Mouse (Mus musculus) adrenal gland, postnatal 25 days (tissue): ENCODE measurements around the gene Myt1l. TPM values are rescaled to one million over a fixed set of nuclear protein-coding genes. Genes with fewer than 3 reads are reported as not detected.

Source experiments
- DNase-seq: peaks from one replicate; pipeline ENCODE4 v3.0.0; 2021; ENCODE audit warnings: mixed read lengths
- total RNA-seq: library from RNA; stranded (reverse); gene quantifications from 2 replicates; pipeline ENCODE4 v1.2.3, GENCODE M21; 2021

Gene Myt1l
- total RNA-seq, 1 experiment from 2014 or later = 2.9 TPM

DNA sequence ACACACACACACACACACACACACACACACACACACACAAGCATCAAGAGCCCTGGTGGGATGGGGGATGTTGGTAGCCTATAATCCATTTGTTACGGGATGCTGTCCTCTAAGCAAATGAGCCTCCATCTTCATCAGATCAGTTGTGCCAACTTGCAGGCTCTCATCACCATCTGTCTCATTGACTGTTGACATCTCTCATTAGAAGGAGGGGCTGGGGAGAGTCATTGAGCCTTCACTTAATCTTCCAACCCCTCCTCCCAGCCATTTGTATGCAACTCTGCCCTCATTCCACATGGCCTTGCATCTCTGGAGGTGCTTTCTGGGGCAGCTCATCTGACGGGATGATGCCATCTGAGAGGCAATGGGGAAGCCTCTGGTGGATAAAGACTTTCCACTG, 200.1 kb downstream of the Myt1l start:
- no peak for DNase-seq

DNA sequence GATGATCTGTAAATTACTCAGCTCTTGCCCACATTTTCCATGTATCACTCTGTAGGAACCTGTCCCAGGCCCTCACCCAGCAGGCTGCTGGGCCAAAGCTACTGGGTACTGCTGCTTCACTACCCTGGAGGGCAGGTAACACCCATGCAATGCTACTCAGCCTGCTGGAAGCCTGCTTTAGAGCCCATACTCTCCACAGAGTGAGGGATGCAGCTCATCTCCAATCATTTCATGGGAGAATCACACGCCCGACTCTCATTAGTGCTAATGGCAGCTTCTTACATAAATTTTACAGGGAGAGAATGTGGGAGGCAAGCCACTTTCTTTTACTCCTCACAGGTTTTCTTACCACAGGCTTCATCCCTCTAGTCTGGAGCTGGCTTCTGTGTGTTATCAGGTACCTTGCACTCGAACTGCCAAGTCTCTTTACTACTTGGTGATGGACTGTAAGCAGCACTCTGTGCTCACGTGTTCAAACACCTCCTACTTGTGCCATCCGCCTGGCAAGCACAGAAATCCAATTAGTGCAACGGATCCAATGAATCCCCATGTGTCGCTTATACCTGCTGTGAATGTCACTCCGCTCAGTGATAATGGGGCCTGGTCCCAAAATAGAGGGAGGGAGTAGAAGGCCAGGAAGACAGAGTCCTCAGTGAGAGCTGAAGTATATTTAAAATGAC, 212.3 kb downstream of the Myt1l start:
- no peak for DNase-seq

DNA sequence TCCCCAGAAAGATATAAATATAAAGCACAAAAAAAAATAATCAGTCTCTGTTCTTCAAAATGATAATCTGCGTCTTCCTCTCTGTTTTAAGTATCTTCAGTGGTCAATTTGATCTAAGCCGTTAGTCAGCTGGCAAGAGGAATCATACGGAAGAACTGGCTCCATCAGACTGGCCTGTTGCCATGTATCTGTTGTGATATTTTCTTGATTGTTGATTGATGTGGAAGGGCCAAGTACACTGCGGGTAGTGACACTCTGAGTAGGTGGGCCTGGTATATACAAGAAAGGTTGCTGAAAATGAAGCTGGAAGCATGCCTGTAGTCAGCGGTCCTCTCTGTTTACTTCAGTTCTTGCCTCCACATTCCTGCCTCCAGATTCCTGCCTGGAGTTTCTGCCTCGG, 213.0 kb downstream of the Myt1l start:
- no peak for DNase-seq

DNA sequence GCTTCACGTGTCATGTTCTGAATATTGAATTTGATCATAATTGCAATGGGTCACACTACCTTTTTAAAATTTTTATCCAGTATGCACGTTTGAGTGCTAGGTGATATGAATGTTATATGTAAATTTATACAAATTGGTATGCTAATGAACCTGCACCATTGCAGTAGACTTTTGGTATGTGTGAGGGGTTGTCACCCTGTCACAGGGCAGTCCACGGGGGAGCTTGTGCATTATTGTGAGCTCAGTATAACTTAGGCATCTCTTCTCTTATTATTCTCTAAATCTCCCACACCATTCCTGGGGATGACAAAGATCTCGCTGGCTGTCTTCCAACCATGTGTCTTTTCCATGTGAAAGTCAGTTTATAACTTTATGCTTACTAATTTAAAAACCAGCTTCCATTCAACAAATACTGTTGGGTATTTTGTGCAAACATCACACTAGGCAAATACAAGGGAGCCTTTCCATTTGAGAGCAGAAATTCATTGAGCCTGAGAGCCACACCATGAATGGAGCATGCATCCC, 222.5 kb downstream of the Myt1l start:
- no peak for DNase-seq

DNA sequence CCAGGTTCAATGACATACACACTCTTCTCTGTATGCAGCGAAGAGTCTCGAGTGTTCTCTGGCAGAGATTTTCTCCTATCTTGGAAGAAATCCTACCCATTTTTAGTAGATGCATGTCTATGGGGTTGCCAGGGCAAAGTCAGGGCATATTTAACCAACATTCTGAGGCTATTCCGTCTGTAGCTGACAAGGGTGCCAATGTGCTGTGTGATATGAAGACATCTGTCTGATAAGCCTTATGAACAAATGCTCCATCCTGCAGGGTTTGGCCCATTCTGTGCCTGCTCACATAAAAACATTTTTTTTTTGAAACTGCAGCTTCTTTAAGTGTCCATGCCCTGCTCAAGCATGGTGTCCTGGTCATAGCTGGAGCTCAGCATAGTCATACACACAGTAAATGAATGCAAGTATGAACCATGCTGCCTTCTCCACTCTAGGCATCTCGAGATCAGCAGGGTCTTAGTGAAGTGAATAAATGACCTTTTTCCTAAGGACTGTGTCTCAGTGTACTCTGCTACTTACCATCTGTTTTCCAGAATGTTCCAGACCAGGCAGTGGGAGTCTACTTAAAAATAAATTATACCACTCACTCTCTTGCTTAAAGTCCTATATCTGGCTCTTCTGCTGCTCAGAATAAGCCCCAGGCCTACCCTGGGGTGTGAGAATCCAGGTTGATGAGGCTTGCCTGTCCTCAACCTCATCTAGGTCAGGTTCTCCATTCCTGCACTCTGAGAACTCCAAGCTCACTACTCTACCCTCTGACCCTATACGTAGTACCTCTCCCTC, 227.1 kb downstream of the Myt1l start:
- DNase-seq = no peak

GRCm38 (mm10) chr12:29755872-29756265, 227.7 kb downstream of the Myt1l start:
- DNase-seq = no peak

DNA sequence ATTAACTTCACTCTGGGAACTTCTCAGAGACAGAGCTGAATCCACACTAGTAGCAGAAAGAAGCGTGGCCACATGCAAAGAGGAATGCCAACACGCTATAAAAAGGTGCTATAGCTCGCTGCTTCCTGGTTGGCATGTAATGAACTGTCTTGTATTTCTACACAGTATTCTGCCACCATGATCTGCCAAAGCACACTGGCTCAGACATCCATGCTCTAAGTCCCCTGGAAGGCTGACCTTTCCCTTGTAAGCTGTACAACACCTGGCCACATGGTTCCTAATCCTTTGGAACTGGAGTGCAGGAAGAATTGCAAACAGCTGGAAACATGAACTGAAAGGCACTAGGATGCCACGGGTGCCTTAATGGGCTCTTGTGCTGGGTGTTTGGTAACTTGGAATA, 232.4 kb downstream of the Myt1l start:
- no peak for DNase-seq

GRCm38 (mm10) chr12:29766158-29766557, 238.0 kb downstream of the Myt1l start:
- DNase-seq = no peak

DNA sequence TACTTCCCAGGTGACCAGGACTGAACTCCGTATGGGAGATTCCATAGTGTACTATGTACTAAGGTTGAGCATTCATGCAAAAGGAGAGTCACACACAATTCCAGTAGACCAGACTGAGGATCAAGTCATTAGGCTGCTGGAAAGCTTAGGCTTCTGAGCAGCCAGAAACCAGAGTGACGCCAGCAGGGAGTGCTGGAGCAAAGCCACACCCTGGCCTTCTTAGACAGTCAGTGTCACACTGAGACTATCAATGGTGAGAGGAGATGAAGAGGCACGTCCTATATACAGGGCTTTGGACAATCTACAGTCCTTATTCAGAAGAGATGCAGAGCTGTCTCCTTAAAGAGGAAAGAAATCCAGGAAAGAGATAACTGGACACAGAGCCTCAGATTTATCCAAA, 243.6 kb downstream of the Myt1l start:
- no peak for DNase-seq

DNA sequence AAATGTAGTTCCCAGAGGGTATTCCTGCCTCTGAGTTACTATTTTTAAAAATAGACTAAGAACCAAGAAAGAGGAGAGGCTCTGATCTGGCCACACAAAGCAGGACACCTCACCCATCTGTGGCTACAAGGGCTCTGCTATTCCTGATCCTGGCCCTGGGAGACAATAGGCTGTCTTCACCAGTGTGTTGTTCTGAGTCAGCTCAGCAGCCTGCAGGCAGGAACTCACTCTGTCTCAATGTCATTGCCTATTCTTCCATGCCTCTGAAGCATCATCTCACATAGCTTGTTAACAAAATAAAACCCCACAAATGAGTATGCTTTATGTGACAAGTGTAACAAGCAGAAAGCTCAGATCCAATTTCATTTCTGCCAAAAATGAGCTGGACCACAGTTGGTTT, 244.2 kb downstream of the Myt1l start:
- DNase-seq = no peak

DNA sequence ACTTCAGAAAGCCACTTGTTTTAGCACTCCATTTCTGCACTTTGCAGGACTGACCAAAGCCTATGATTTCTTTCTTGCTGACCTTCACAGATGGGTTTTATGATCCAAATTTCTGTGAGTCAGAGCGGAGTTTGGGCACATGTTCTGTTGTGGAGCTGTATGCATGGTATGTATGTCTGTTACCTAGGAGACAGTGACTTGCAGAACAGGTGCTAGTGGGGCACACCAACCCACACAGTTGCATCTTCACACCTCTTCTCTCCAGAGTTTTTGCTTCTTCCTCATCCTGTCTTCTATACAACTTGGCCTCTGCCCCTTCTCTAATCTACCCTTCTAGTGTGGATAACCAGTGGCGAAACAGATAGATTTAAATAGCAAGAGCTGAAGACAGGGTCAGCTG, 250.7 kb downstream of the Myt1l start:
- DNase-seq = no peak

DNA sequence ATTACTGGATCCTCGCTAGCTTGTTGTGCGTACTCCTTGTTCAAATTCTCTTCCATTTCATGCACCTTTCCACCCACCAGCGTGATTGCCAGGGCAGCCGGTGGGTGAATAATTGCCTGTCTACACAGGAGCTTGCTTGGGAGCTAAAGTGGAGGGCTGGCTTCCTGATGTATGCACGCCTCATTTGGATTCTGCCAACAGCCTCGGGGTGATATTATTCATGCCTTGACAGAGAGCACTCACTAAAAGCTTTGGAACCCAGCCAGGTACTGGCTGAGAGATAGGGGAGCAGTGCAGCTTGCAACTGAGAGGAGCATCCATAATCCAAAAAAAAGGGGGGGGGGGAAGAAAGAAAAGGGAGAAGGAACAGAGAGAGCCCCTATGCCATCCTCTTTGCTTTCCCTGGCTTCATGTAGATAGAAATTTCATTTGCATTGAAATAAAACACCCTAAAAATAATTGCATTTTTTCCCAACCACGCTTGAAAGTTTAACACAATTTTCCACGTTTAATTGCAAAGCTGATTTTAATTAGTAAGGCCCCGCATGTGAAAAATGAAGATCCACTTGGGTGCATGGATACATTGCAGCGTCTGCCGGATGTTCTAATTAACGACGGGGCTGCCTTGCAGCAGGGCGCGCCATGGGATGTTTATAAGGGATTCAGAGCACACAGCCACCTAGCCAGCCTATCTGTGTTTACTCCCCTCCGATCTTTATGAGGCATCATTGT, 261.3 kb downstream of the Myt1l start:
- DNase-seq = no peak

GRCm38 (mm10) chr12:29790051-29790386, 261.8 kb downstream of the Myt1l start:
- DNase-seq = no peak

DNA sequence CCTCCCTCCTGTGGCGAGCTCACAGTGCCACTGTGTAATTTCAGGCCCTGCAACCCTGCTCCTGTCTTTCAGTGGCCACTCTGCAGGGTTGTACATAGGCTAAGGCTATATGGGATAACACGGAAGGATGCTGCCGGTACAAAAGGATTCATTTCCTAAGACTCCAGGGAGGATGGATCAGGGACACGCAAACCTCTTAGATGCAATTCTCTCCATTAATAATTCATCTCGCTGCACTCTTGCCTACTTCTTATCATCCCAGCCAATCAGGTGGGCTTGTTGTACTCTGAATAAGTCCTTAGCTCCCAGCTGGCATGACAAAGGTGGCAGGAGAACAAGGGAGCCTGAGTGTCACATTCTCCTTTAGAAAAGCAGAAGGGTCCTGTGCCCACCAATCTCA, 264.8 kb downstream of the Myt1l start:
- DNase-seq = no peak

DNA sequence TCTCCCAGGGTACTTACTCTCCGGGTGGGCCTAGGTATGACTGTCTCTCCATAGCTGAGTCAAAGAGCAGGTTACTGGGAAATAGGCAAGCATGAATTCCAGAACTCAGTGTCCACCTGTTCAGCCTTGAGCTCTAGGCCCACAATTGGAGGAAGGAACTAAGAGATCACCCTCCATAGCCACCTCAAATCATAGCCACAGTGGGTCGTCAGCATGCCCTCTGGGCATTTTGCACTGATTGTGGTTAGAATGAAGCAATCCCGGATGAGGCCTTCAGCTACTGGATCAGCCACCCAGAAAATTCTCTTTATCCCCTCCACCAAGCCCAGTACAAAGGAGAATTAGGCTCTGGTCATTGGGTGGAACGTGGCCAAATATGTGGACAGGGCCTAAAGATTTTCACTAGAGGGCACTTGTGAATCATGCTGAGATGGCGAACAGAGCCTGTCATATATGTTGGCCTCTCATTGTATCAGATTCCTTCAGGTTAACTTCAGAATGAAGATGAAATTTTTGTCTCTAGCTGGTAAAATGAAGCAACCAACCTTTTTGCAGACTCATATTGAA, 267.0 kb downstream of the Myt1l start:
- DNase-seq = no peak

DNA sequence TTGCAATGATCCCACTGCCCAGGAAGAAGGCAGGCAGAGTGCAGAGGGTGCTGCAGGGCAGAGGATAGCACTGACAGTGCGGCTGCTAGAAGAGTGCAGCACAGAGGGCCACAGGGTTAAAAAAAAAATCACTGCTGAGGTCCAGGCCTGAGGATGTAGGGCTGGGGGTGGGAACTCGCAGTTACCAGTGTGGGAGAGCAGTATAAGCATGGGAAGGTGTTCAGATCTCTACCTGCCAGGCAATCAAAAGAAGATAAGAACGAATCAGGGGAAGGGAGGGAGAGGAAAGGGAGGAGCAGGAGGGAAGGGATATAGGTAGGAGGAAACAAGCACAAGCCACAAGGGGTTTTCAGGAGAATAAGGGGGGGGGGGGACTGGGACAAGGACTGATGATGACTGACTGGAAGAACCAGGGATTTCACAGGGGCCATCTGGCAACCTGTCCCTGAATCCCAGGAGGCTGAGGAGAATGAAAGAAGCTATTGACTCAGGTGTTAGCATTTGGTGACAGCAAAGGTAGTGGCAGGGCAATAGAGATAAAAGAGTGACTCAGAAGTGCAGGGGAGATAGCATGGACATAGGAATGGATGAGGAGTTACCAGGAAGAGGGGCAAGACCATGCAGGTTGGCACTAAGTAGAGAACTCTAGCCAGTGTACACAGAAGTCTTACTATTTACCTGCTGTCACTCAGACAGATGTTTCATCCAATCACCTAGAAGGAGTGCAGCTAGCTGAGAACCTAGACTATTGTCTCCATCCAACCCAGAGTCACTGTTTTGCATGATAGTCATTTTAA, 270.6 kb downstream of the Myt1l start:
- DNase-seq = no peak

DNA sequence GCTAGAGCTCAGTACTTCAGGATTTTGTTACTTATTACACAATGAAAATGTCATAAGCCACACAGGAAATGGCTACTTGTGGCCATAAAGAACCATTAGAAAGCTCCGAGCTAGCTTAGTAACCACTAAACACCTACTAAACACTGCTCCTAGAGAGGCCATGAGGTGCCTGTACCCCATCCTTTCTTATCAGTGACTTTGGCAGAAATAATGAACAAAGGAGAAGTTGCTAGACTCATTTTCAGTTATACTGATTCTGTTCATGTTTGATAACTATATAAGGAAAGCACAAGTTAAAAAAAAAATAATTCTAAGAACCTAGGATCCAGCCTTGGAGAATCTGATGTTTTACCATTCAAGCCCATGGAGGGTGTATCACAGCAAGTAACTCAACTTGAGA, 278.2 kb downstream of the Myt1l start:
- DNase-seq = no peak

- DNase-seq = no peak
Measured at GRCm38 (mm10) chr12:29809569-29810185, 281.5 kb downstream of the Myt1l start.

DNA sequence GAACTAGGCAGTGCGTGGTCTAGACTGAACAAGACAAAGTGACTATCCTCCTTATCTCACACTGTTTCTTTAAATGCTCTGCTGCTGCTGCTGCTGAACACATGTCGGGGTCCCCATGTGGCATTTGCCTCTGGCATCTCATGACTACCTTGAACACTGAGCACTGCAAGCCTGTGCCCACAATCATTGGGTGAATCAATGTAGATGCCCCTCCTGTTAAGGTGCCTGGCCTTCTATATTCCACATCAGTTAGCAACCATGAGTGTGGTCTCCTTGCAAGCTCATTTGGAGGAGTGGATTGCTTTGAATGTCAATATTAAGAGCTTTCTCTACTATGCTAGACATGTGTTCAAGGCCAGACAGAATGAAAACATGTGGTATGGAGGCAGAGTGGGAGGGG, 287.3 kb downstream of the Myt1l start:
- no peak for DNase-seq

DNA sequence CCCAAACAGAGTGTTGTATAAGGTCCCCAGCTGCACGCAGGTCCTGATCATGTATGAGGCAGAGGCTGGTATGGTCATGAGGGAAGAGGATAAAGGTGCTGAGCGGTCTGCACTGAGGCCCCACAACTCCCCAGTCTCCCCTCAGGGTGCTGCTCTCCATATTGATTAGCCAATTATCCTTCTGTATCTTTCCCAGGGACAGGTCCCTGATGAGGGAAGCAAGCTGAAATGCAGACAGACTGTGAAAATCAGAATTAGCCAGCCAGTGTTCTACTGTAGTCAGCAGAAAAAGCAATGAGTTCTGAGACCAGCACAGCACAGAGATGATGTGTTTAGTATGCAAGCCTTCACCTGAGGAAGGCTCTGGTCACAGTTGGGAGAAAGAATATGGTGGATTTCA, 287.9 kb downstream of the Myt1l start:
- DNase-seq = no peak

DNA sequence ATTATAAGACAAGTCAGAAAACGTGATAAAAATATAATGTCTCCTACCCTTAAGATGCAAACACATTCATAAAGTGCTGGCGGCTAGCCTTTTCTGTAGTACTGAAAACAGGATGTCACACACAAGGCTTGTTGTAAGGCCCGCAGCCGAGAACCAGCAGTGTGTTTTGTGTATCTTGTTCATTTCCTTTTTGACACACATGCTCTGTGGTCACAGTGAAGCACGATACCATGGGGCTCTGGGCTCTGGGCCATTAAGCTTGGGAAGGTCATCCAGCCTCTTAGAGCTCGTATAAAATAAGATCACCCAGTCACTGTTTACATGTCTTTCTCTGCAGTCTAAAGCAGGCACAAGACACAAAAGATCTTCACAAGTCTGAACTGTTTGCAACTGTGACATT, 288.6 kb downstream of the Myt1l start:
- no peak for DNase-seq

DNA sequence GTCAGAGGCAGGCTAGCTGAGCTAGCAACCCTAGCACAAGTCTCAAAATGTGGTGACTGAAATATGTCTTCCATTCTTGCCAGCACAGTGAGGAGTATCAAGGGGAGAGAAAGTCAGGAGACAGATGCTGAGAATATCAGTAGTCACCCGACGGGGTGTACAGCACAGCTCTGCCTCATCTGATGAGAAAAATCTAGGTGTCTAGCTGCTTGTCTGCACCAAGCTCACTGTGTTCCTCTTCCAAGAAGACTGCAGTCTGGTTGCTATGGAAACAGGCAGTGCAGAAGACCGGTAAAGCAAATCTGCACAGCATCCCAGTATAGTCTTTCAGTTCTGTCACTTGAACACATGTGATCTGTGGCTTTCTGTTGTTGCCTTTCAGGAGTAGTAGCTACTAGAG, 294.0 kb downstream of the Myt1l start:
- no peak for DNase-seq
